Mouse (Mus musculus) lung, adult 2 months (tissue): ENCODE results near the gene Tbc1d22b. TPM values are rescaled to one million over a fixed set of nuclear protein-coding genes. Genes with fewer than 3 reads are reported as not detected.
A peak's percentile ranks its signal among the peaks of the same experiment; 100 is the strongest.

Experiments used
- DNase-seq: peaks from one replicate; pipeline ENCODE4 v3.0.0; 2022
- H3K4me1 ChIP-seq: fragments of 200-500 bp; 2 replicates; pipeline ENCODE4 v1.6.1; 2011; ENCODE audit warnings: low read length; ENCODE audit not compliant: control insufficient read depth, insufficient read depth
- H3K4me3 ChIP-seq: fragments of 200-500 bp; replicated peaks from 2 replicates; pipeline ENCODE3; 2011; ENCODE audit warnings: low read depth, mild to moderate bottlenecking, control low read depth, low read length; ENCODE audit errors: extremely low read depth
- CTCF ChIP-seq: fragments of 200-500 bp; IDR thresholded peaks from 2 replicates; pipeline ENCODE4 v1.5.1; 2011; ENCODE audit warnings: mild to moderate bottlenecking, low read length, control low read depth; ENCODE audit not compliant: insufficient read depth
- POLR2A ChIP-seq: fragments of 200-500 bp; IDR thresholded peaks from 2 replicates; pipeline ENCODE4 v1.6.1; 2011; ENCODE audit warnings: low read depth, mild to moderate bottlenecking, control low read depth, low read length, borderline replicate concordance; ENCODE audit errors: extremely low read depth
- WGBS: fragments of 180-500 bp; shearing (Covaris S2); methylation state at CpG from one replicate; pipeline ENCODE4 v1.1.7; 2018; 5-methylcytosine and 5-hydroxymethylcytosine counted together
- polyA plus RNA-seq: library from polyadenylated mRNA; depleted of rRNA; stranded (reverse); fragments of >200 nt; gene quantifications from 2 replicates; pipeline ENCODE4 v1.2.3, GENCODE M21; 2012

The Tbc1d22b gene
- polyA plus RNA-seq, 1 experiment = 17.7 TPM

DNA sequence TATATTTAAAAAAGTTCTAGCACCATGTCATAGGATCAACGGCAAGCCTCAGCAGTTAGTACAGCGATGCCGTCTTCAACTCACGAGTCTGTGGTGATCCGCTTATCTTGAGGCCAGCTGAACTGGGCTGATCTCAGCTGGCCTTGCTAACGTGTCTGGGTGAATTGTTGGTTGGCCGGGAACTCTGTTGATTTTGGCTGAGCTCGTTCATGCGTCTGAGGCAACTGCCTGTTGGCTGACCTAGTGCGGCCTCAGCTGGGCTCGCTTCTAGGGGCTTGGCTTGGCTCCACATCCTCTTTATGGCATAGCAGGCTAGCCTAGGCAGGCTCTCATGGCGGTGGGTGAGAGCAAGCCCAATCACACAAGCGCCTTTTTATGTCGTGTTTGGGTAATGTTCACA, 8.2 kb upstream of the Tbc1d22b start:
- no peaks in the 10 kb centered on the region for H3K4me1 ChIP-seq
- H3K4me3 ChIP-seq = no peak overlapping the region
- 47% methylated on average over 14 of the region's 14 CpGs for whole genome bisulfite sequencing
- DNase-seq = peak; percentile 70
- TF ChIP-seq POLR2A = no peak
- no peak for TF ChIP-seq CTCF

DNA sequence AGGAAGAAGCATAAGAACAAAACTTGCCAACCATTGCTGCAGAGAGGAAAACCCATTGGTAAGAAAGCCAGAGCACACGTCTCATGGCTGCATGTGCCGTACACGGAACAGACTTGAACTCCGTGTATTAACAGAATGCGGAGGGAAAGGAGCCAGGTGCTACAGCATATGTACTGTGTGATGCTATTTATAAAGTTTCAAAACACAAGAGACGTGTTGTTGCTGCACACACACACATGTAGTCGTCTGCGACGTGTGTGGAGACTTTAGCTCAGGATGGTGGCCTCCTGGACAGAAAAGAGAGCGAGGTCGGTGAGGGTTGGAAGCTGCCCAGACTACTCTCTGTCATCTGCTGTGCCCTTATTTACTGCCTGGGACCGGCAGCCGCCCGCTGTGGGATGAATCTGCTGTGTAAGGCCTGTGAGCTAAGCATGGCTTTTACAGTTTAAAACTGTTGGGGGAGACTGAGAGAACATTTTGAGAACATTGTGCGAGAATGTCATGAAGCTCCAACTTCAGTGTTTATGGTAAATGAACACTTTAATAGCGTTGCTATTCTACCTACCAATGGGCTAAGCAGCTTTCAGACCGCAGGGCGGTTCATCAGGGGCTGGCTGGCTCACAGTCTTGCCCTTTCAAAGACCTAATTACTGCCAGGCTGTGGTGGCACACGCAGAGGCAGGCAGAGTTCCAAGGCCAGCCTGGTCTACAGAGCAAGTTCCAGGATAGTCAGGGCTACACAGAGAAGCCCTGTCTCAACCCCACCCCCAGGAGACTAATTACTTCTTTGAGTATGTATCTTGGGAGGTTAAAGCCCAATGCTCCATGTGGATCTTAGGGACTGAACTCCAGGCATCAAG, 6.5 kb upstream of the Tbc1d22b start:
- no peak for TF ChIP-seq POLR2A
- TF ChIP-seq CTCF = no peak
- DNase-seq = no peak
- Histone ChIP-seq H3K4me1 (no peaks in the 10 kb centered on the region), H3K4me3 (no peak overlapping the region)
- WGBS = 89% methylated on average over 19 of the region's 19 CpGs

DNA sequence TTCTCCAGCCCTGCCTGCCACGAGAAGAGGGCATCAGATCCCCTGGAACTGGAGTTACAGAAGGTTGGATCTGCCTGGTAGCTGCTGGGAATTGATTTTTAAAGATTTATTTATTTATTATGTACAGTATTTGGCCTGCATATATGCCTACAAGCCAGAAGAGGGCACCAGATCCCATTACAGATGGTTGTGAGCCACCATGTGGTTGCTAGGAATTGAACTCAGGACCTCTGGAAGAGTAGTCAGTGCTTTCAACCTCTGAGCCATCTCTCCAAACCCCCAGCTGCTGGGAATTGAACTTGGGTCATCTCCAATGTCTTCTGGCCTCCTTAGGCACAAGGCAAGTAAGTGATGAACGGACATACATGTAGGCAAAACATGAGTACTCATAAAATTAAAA, 5.5 kb upstream of the Tbc1d22b start:
- H3K4me3 ChIP-seq = no peak overlapping the region
- TF ChIP-seq POLR2A (no peak), CTCF (no peak)
- H3K4me1 ChIP-seq = no peaks in the 10 kb centered on the region
- 77% methylated on average over 2 of the region's 2 CpGs for WGBS
- DNase-seq = no peak

DNA sequence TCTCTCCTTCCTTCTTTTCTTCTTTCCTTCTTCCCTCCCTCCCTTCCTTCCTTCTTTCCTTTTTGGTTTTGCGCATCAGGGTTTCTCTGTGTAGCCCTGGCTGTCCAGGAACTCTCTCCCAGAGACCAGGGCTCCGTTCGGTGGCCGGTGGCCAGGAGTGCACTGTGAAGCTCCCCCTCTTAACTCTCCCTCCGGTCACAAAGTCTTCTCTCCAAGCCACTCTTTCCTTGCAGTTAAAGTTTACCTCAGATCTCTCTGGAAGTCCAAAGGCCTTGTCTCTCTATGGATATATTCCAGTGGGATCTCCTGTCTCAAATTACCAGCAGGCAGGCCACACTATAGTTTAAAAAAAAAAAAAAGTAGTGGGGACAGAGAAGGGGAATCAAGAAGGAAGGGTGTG, 4.3 kb upstream of the Tbc1d22b start:
- WGBS = 89% methylated on average over 5 of the region's 5 CpGs
- H3K4me3 ChIP-seq = no peak overlapping the region
- no peak for DNase-seq
- H3K4me1 ChIP-seq = peaks cover 3% of the 10 kb centered on the region; the same call in 1 of the 2 replicates
- TF ChIP-seq CTCF (no peak), POLR2A (no peak)

DNA sequence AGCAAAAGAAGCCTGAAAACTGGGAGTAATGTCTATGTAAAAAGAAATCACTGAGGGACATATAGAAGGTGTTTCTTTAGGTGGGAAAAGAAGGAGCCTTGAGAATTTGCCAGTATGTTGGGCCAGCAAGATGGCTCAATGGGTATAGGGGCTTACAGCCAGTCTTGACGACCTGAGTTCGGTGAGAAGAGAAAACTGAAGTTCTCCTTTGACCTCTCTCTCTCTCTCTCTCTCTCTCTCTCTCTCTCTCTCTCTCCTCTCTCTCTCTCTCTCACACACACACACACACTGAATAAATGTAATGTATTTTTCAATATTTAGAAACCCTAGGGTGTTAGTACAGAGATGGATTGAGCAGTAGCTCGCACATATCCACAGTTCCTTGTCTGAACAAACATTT, 1.1 kb upstream of the Tbc1d22b start:
- no peak for DNase-seq
- no peak for TF ChIP-seq POLR2A
- TF ChIP-seq CTCF = no peak
- no peak overlapping the region for H3K4me3 ChIP-seq
- WGBS = 38% methylated on average over 3 of the region's 3 CpGs
- H3K4me1 ChIP-seq = peaks cover 4% of the 10 kb centered on the region

DNA sequence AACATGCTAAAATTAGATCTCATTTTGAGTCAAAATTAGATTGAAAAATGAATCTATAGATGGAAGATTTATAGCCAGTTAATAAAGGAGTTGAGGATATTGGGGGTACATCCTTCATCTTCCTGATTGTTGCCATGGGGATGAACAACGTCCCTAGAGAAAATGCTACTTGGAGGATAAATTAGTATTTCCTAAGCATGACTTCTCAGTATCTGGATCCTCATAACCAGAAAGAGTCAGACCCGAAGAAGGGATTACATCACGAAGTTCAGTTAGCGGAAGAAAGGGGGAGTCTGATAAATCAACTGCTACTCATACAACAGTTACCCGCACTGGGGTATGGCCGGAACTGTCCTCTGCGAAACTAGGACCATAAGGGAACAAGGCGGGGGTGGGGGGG, 591 bp upstream of the Tbc1d22b start:
- WGBS = 50% methylated on average over 8 of the region's 8 CpGs
- no peak overlapping the region for H3K4me3 ChIP-seq
- H3K4me1 ChIP-seq = peaks cover 4% of the 10 kb centered on the region
- TF ChIP-seq POLR2A (no peak), CTCF (no peak)
- DNase-seq = no peak

DNA sequence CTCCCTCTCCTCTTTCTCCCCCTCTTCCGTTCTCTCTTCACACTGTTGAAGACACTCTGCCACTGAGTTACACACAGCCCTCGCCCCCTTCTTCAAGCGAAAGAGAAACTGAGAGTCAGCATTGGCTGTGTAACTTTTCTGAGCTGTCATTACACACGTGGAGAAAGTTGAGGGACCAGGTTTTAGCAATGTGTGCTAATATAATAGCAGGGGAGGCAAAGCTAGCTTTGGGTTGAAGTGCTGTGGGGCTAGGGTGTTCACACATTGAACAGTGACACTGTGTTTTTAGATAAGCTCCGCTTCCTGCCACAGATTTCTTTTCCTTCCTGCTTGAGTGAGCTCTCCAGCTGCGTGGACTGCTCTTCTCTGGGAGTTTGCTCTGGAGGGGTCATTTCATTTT, 1.4 kb downstream of the Tbc1d22b start:
- no peak for TF ChIP-seq CTCF
- TF ChIP-seq POLR2A = no peak
- WGBS = 11% methylated on average over 6 of the region's 6 CpGs
- no peak for DNase-seq
- Histone ChIP-seq H3K4me1 (peaks cover 4% of the 10 kb centered on the region), H3K4me3 (no peak overlapping the region)

DNA sequence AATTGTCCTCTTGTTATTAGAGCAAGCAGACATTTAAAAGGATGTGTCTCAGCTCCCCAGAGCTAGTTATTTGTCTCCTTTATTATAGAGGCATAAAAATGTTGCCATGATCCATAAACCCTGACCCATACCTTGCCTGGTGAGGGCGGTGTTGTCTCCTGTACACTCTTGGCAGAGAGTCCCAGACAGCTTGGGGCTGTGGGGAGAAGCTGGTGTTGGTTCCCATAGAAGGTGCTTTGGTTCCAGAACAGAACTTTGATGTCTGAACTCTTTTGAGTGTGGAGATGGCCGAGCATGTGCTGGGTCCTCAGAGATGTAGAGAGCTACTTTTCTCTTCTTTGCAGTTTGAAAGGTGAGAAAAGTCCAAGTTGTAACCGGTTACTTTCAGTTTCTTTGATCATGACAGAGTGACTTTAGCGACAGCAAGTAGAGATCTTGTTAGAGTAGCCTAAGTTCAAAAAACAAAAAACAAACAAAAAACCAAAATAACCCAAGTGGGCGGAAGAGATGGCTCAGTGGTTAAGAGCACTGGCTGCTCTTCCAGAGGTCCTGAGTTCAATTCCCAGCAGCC, 2.7 kb downstream of the Tbc1d22b start, which contains the start of gene Tmem217:
Gene Tmem217 (minus strand): TSS at position 224 of the 571 bp plus-strand sequence.
- no peak for DNase-seq
- peaks cover 7% of the 10 kb centered on the region for H3K4me1 ChIP-seq
- TF ChIP-seq POLR2A (no peak), CTCF (no peak)
- H3K4me3 ChIP-seq = no peak within 1 kb of the TSS
- WGBS = 73% methylated on average over 5 of the region's 5 CpGs

- no peak for DNase-seq
- H3K4me1 ChIP-seq = peaks cover 7% of the 10 kb centered on the region
- no peak overlapping the region for H3K4me3 ChIP-seq
- TF ChIP-seq CTCF (no peak), POLR2A (no peak)
Measured at GRCm38 (mm10) chr17:29554176-29554575, 4.6 kb downstream of the Tbc1d22b start.

- no peak for TF ChIP-seq POLR2A
- TF ChIP-seq CTCF = no peak
- 60% methylated on average over 10 of the region's 10 CpGs for WGBS
- Histone ChIP-seq H3K4me1 (peaks cover 3% of the 10 kb centered on the region; the same call in 1 of the 2 replicates), H3K4me3 (no peak overlapping the region)
- DNase-seq = no peak
Measured at GRCm38 (mm10) chr17:29556456-29556855, 6.9 kb downstream of the Tbc1d22b start.
